Mouse (Mus musculus): Measurements from ENCODE around the gene Megf6.

DNA sequence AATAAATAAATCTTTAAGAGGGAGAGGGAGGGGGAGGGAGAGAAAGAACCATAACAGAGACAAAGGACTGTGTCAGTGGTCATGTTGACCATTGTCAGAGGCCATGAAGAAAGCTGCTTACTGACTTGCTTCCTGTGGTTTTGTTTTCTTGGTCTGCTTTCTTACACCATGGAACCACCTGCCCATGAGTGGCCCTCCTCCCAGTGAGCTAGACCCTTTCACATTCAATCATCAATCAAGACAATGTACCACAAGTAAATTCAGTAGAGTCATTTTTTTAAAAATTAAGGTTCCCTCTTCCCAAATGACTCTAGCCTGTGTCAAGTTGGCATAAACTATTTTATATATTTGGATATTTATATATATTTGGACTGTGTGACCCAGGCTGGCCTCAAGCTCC lies 40.6 kb upstream of the Megf6 start:
- no peak for TF ChIP-seq CTCF (IDR thresholded peaks at IDR 0.05; ENCODE audit: low read depth)
- TF ChIP-seq EP300 (optimal IDR thresholded peaks at IDR 0.05): no peak
